Mouse (Mus musculus) embryonic fibroblast, embryonic 13.5 days (primary cell): Measurements from ENCODE around the gene Usp3.

Experiments
- CTCF ChIP-seq: IDR thresholded peaks from 2 replicates; pipeline ENCODE4 v1.5.1; 2011; ENCODE audit warnings: mild to moderate bottlenecking, control low read depth, low read length, moderate library complexity, borderline replicate concordance; ENCODE audit not compliant: insufficient read depth
- POLR2A ChIP-seq: IDR thresholded peaks from 2 replicates; pipeline ENCODE4 v1.6.1; 2011; ENCODE audit warnings: low read depth, mild to moderate bottlenecking, control low read depth, low read length, moderate library complexity

GRCm38 (mm10) chr9:66560728-66561127 lies 32.2 kb downstream of the Usp3 start:
- no peak for TF ChIP-seq POLR2A
- TF ChIP-seq CTCF, result no peak
